Mouse (Mus musculus) layer of hippocampus, adult 9-10 months (tissue): Measurements from ENCODE around the gene Smug1.

ENCODE experiments used
- DNase-seq: peaks from one replicate; pipeline ENCODE4 v3.0.0; 2022; ENCODE audit warnings: low spot score

Gene Smug1

DNA sequence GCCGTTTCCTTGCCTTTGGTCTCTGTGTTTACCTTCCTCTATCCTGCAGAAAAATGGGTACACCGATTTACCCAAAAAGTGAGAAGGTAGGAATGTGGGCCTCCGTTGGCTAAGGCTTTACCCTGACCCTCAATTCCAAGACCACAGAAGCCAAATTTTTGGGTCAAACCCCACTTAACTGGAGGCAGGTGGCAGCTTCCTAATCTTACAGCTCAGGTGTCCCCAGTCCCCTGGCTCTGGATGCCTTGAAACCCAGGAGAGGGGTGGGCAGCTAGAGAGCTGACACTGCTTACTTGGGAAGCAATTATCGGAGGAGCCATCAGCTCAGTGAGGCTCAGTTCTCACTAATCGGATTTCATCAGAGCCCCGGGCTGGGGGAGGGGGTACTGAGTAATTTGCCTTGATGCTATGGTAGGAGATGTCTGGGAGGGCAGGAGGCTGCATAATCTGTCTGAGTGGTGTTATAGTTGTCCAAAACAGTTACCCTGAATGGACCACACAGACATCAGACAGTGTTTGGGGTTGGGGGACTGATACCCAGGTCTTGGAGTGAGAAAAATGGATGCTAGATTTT is at the start of gene Smug1:
Smug1 (minus strand) TSS at position 51 of the 574 bp plus-strand sequence.
- no peak for DNase-seq

DNA sequence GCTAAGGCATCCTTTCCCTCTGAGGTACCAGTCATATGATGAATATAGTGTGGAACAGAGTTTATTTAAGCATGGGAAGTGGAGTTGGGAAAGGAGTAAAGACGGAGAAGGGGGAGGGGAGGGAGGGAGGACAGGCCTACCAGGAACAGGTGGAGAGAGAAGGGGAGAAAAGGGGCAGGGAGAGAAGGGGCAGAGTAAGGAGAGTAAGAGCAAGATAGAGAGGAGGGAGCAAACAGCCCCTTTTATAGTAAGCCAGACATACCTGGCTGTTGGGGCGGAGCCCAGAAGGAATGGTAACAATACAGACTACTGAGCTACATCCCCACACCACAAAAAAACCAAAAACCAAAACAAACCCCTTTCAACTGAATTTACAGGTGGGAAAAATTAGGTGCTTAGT is 49.2 kb upstream of the Smug1 start:
- no peak for DNase-seq

DNA sequence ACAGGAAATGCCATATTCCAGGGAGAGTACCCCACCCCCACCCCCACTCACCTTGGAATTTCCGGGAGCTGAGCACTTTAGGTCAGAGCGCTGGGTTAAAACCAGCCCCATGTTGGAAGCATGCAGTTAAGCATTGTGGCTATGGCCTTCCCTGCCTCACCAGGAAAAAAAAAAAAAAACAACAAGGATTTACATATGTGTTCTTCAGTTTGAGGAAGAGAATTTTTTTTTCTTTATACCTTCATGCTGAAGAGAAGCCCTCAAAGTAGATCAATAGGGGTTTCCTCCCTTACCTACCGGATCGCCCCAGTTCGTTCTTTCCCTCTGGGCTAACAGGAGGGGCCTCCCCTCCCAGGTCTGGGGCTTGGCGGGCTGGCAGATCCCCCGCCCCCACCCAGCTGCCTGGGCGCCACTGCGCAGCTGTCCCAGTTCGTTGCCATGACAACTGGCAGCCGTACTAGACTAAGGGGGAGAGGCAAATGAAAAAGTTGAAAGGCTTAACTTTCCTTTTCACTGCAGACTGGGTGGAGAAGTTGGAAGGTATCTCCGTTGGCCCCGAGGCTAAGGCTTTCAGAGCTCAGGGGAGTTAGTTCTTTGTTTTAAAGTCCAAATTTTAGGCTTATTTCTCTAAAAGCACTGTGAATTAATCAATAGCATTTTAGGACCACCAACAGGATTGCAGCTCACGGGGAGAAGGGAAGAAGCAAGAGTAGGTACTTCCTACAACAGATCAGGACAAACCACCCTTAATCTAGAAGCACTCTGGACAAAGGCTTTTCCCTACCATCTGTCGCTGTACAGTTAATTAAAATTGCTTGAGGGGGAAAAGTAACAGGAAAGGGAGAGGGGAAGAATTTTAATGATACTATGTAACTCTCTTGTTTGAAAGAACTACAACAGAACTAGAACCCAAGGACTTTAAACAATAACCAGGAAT is 48.3 kb upstream of the Smug1 start:
- peak; percentile 69 for DNase-seq

DNA sequence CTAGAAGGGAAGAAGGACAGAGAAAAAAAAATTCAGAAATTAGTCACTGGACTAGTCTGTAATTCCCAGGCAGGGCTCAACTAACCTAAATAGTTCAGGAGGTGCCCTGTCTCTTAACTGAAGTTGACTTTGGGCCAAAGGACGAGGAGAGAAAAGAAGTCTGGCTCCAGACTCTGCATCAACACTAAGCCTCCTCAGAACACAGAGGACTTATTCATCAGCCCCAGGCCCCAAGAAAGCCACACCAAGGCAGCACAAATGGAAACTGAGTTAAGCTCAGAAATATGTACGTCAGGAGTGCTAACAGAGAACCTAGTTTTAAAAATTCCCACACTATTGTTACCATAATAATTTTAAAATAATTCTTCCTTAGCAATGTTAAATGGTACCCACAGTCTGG is 47.3 kb upstream of the Smug1 start:
- no peak for DNase-seq

DNA sequence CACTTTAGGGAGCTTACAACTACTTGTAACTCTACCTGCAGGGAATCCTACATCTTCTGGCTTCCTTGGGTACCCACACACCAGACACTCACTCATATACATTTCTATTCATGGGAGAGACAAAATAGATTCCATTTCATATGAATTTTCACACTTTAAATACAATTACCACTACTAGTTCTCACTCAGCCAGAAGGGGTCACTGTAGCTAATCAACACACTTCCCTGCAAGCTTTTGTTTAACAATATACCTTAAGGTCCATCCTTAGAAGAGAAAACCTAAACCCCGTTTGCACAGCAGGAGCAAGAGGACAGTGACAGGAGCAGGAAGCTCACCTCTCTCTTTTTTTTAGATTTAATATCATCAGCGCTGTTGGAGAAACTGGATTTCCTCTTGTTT is 38.3 kb upstream of the Smug1 start:
- no peak for DNase-seq

DNA sequence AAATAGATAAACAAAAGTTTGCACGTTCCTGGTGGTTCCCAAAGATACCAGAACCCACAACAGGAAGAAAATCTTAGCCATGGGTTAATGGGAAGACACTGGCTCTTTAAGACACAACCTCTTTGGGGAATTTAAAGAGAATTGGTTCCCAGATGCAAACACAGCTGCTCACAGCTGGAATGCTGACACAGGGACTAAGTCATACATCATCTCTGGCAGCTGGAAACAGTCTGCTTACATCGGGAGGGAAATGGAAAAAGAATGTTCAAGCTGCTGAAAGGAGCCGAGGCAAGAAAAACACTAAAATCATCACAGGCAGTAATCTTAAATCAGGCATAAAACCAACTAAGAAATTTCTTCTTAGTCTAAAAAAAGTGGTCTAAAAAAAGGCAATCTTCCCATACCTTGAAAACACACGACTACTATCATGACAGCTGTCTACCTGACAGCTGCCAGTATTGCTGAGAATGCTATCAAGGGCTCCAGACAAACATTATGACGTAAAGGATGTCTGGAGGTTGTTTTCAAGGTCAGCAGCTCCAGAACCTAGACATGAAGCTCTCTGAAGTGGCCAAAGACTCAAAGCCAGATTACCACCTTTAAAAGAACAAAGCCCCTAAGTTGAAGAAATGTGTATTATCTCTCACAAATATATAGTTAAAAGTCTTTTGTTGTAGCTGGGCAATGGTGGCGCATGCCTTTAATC is 35.3 kb upstream of the Smug1 start:
- DNase-seq: no peak

DNA sequence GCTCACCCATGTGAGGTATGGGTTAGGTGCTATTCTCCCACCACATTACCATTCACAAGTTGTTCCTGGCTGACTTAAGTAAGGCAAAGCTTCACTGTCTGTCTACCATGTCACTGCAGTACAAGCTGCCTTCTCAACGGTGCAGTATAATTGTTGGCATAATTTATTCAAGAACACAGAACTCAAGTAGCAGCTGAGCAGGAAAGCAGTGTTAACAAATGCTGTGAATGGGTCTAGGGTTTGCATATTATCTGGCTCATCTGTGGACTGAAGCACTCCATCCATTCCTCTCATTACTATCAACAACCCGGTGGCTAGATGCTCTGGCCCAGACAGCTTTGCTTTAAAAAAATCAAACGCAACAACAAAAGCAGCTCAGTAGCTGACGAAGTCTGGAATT is 30.9 kb upstream of the Smug1 start:
- DNase-seq: no peak

DNA sequence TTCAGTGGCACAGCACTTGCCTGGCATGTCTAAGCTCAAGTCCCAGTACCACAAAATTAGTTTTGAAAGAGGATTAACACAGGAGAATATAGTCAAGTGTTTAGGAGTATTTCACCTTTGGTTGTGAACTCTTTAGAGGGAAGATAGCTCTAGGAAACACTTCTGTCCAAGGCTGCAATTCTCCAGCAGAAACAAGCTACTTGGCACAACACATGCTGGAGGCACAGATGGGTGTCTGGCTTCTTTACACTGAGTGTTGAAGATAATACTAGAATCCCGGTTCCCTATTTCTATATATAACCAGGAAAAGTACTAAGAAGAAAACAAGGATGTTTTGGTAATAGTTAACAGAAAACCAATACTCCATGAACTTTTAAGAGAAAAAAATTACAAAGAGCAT is 29.9 kb upstream of the Smug1 start:
- DNase-seq: no peak

DNA sequence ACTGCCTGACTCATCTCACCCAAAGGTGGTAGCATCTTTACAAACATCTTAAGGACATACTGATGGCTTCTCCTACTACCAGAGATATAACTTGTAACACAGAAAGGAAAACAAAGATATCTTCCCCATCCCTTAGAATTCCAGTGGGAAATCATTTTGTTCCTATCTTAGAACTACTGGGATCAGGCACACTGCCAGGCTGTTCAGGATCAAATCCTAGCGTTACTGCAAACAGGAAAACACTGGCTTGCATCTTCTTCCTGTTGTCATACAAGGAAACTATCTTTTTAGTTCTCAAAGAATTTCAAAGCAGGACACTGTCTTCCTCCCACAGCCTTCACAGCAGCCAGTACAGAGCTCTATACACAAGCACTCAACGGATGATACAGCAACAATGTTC is 26.7 kb upstream of the Smug1 start:
- DNase-seq: no peak

DNA sequence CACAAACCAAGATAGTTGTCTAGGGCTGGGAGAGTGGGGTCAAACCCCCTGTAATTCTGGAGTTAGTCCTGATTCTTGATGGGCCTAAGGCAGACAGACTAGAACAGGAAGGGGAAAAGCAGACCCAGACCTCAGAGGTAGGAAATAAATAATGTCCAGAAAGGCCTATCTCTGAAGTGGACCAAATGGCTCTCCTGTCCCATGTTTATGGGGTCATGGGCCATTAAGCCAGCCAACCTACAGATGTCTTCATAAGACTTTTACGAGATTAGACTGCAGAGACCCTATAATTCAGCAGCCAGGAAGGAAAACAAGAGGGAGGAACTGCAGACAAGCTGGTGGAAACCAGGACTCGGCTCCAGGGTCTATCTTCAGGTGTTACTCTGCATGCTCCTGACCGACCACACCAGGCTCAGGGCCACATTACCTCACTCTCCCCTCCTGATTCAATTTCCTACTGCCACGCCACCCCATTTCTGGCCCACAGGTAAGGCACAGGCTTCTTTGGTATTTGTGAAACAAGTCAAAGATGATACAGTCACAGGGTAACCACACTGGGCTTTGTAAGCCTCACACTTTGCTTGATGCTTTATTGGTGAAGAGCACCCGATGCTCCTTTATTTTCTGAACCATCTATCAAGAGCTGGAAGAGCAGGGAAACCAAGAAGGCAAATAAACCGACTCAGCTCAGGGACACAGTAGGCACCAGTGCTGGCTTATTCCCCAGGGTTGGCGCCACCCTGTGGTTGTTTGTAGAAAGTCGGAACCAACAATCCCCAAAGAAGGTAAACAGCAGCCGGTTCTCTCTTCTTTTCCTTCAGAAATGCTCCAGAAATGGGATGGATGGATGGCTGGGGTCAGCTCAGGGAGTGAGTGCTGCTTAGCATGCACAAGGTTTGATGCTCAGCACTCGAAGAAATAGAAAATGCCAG is 23.9 kb upstream of the Smug1 start:
- no peak for DNase-seq

DNA sequence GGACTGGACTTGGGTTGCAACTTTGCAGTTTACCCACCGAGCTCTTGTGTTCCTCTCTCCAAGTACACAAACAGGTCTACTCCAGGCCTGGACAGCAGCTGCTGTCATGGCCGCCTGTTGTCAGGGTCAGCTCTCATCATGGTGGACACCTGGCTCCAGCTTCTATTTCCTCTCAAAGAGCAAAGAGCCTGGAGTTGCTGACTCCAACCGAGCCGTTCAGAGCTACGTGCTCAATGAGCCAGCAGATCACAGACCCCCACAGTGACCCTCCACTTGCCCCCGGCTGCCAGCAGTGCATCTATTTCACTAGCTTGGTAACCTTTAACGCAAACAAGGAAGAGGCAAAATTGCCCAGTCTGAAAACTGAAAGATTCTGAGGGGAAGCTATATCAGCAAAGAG is 23.2 kb upstream of the Smug1 start:
- DNase-seq: no peak

DNA sequence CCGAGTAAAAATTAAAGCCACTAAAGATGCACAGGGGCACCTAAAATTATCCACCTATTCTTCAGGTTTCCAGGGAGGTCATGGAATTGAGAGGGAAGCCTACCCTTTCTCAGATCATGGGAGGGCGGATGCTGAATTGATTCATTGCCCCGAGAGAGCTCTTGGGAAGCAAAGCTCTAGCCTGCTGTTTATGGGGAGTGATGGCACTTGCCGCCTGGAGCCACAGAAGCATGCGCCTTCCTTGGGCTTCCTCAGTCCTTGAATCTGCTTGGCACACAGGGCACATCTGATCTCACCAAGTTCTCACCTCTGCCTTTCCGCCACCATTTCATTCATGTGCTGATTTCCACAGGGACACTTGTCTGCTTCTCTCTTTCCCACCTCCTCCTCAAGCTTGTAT is 20.9 kb upstream of the Smug1 start:
- no peak for DNase-seq

DNA sequence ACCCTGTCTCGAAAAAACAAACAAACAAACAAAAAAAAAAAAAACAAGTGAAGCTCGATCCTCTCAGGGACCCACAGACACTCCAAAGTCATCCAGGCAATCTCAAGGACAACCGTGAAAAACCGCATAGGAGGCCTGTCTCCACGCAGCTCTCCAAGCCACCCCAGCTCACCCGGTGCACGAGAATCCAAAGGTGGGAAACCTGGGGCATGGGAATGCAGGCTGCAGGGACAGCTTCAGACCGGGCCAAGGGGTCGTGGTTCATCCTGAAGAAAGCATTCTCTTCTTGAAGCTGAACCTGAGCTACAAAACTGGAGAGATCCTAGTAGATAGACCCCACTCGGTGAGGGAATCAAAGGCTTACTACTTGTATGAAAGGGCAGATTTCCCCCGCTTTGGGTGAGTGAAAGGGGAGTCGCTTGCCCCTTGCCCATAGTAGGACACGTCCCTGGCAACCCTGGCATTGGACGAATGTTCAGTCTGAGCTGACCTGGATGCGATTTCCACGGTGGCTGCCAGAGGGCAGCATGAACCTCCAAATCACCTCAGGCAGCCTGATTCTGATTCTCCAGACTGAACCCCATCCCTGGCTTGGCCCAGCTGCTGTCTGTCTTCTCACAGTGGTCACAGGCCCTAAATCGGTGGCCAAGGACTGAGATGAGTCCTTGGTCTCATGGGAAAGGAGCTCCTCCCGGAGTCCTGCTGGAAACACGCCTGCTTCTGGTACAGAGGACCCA is 18.7 kb upstream of the Smug1 start:
- no peak for DNase-seq

DNA sequence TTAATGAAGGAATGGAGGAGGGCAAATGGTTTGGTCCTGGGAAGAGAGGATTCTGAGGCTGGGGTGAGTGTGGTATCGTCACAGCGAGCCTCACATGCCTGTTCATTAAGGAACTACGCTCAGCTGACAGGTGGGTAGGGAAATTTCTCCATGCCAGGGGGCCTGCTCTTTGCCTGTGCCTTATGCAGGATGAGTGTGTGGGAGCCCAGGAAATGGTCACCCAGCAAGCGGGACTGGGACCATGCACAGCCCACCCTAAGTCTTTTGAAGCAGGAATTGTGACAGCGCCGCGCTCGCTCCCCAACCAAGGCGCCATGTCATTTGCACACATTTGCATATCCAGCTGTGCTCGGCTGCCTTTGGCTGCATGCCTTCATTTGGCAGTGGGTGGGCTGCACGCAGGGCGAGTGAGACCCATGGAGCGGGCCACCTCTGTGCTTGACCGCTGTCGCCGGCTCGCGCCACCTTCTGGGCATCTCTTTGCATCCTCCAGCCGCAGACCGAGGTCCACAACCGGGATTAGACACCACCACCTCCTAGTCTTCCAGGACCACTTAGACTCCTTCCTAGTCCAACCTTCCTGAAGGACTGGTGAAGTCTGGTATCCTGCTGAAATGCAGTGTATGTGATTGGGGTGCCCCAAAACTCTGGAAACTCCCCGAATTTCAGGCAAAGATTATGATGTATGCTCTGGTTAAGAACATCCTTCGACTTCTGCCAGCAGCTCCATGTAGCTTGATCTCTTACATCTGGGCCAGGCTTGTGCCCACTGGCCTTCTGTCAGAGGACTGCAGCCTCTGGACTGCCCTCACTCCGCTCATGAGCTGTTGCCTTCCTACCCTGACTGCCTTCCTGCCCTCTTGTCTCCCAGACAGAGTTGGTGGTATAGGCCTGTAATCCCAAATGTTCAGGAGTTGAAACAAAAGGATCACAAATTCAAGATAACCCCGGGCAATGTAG is 17.0 kb upstream of the Smug1 start:
- no peak for DNase-seq

DNA sequence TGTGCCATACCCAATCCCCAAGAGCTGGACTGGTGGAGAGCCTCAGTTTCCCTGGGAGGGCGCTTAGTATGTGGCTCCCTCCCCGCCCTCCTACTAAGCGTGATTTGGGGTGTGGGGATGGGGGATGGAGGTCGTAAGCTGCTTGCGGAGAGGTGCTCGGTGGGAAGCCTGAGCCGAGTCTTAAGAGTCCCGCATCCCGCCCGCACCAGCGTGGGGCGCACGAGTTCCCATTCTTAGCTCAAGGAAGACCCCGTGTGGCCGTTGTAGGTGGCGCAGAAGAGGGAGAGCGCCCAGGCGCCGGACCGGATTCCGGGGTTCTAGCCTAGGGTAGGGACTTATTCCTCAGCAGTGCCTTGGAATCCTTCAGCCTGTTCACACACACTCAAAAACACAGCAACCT is 16.2 kb upstream of the Smug1 start:
- no peak for DNase-seq

DNA sequence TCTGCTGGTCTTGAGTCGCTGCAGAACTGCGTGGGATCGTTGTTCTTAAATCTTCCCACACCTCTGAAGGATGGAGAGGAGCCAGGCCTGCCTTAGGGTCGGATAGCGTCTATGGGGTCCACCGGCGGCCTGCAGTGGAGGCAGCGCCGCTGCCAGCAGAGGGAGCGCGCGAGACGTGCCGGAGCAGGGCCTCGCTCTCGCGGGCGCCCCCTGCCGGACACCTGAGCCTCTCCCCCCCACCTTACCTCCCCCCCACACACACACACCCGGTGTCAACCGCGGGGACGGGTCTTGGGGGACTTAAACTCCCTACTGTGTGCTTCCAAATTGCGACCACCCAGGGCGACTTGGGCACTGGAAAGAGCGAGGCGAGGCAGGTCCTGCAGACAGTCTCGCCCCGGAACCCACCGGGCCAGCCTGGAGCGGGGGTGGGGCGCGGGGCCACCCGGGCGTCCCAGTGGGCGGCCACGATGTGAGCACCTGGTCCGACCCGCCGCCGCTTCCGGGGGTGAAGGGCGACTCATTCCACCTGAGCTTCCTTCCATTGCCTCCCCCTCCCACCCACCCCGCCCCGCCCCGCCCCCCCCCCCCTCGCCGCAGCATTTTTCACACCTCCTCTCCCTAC is 15.4 kb upstream of the Smug1 start:
- DNase-seq: no peak

DNA sequence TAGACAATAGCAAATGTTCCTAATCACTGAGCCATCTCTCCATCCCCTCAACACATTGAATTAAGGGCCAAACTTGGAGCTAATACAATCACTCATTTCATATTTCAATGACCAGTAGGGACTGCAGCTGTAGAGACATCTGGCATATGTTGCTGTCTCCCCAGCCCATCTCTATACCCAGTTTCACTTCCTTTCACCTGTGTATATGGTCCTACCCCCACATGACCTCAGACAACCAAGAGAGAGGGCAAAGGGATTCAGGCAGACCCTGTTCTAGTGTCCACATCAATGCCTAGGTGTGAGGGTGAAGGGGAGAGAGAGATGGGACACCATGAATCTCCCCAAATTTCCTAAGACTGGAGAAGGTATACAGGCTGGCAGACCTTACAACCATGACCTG is 13.5 kb upstream of the Smug1 start:
- DNase-seq: no peak

DNA sequence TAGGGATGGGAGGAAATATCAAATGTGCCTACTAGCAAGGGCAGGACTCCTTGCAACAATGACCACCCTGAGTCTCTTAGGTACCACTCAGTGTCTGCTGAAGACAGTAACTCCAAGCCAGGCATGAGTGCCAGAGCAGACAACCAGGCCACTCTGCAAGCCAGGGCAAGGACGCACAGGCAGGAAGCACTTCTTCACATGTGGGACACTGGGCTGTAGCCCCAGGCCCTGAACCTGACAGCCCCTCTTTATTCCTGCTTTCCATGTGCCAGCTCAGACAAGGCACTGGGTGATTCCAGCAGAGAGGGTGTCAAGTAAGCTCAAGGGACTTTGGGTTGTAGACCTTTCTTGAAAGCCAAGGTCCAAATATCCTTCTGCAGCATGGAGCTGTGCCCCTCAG is 11.9 kb upstream of the Smug1 start:
- DNase-seq: no peak

DNA sequence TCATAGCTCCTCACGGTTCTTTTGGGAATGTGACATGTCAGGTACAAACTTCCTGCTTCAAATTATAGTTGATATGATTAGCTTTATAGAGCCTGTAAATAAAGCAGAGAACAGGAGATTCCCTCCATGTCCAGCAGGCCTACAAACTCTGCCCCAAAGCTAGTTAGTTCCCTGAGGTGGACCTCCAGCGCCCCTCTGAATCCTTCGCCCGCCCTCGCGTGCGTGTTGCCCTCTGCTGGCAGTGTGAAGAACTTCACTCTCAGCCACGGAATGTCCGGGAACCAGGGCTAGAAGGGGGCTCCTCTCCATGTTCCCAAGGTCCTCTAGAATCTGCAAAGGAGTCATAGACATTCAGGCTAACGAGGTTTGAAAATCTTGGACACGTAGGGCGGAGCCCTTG is 11.2 kb upstream of the Smug1 start:
- no peak for DNase-seq

DNA sequence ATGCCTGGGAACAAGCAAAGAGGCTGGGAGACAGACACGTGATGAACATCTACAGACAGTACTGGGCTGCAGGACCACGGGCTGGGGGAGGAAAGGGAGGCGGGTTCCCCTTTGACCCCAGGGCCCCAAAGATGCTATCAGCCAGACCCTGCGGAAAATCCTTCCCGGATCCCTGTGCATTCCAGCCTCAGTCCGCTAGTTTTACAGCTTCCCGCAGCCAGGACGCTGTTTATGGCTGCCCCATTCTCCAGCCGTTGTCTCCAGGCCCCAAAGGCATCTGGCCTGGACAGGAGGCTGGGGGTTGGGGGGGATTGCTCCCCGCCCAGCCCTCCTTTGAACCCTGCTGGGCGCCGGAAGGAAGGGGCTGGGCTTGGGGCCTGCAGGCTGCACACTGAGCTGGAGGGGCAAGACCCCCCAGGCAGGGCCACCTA is 10.7 kb upstream of the Smug1 start:
- no peak for DNase-seq
